Mouse (Mus musculus) midbrain, embryonic 11.5 days (tissue): ENCODE measurements at regions not wholly inside any gene's neighbourhood (a gene's known extent, or its start where the extent isn't known, plus 50 kb on each side); places are given as distances from the start of the nearest gene placed in this dataset.
A peak's percentile ranks its signal among the peaks of the same experiment; 100 is the strongest.

ENCODE experiments used
- ATAC-seq: fragments of 200-750 bp; cut with Nextera tagmentation; 2 replicates; pipeline ENCODE4 v1.8.0; 2017; ENCODE audit warnings: moderate TSS enrichment, moderate library complexity; ENCODE audit not compliant: low FRiP score
- DNase-seq: peaks from one replicate; pipeline ENCODE4 v3.0.0; 2015; ENCODE audit warnings: low spot score; ENCODE audit errors: missing footprints
- H3K27ac ChIP-seq: fragments of 300-500 bp; sonication (generic); 2 replicates; pipeline ENCODE4 v1.5.1; 2014; ENCODE audit warnings: low read depth, low read length
- H3K27me3 ChIP-seq: fragments of 300-500 bp; sonication (generic); 2 replicates; pipeline ENCODE4 v1.6.1; 2014; ENCODE audit warnings: mild to moderate bottlenecking, low read length, moderate library complexity, mixed read lengths; ENCODE audit not compliant: control insufficient read depth, insufficient read depth
- H3K36me3 ChIP-seq: fragments of 300-500 bp; sonication (generic); 2 replicates; pipeline ENCODE4 v1.6.1; 2014; ENCODE audit warnings: mild to moderate bottlenecking, low read length, moderate library complexity, mixed read lengths; ENCODE audit not compliant: control insufficient read depth, insufficient read depth
- H3K4me1 ChIP-seq: fragments of 300-500 bp; sonication (generic); 2 replicates; pipeline ENCODE4 v1.6.1; 2014; ENCODE audit warnings: low read length; ENCODE audit not compliant: control insufficient read depth, insufficient read depth
- H3K4me2 ChIP-seq: fragments of 300-500 bp; sonication (generic); 2 replicates; pipeline ENCODE4 v1.6.1; 2014; ENCODE audit warnings: mild to moderate bottlenecking, moderate library complexity
- H3K4me3 ChIP-seq: fragments of 300-500 bp; sonication (generic); 2 replicates; pipeline ENCODE4 v1.5.1; 2014; ENCODE audit warnings: low read depth, low read length
- H3K9ac ChIP-seq: fragments of 300-500 bp; sonication (generic); 2 replicates; pipeline ENCODE4 v1.6.1; 2014; ENCODE audit warnings: low read length
- H3K9me3 ChIP-seq: fragments of 300-500 bp; sonication (generic); 2 replicates; pipeline ENCODE4 v1.6.1; 2016; ENCODE audit warnings: low read length; ENCODE audit not compliant: control insufficient read depth
- WGBS: fragments of 180-500 bp; shearing (Covaris S2); extraction: QIAGEN DNeasy Blood & Tissue Kit; methylation state at CpG from one replicate; pipeline ENCODE4 v1.1.7; 2014; 5-methylcytosine and 5-hydroxymethylcytosine counted together

GRCm38 (mm10) chr12:70698466-70698865 is 126.8 kb upstream of the Frmd6 start:
- no peaks in the 10 kb centered on the region for H3K4me1 ChIP-seq
- H3K9ac ChIP-seq = no peak overlapping the region
- no peak for ATAC-seq
- no peak overlapping the region for H3K27ac ChIP-seq
- H3K4me2 ChIP-seq = no peak overlapping the region
- peak; percentile 4 for DNase-seq
- no peak overlapping the region for H3K4me3 ChIP-seq
- no peaks in the 10 kb centered on the region for H3K9me3 ChIP-seq
- no peaks in the 10 kb centered on the region for H3K36me3 ChIP-seq
- H3K27me3 ChIP-seq = no peaks in the 10 kb centered on the region
- 90% methylated on average over 6 of the region's 6 CpGs for WGBS

GRCm38 (mm10) chr12:70702473-70702872 is 122.8 kb upstream of the Frmd6 start:
- 94% methylated on average over 5 of the region's 5 CpGs for WGBS
- no peaks in the 10 kb centered on the region for H3K9me3 ChIP-seq
- H3K4me1 ChIP-seq = no peaks in the 10 kb centered on the region
- H3K9ac ChIP-seq = no peak overlapping the region
- peak; percentile 69 for DNase-seq
- no peak overlapping the region for H3K4me2 ChIP-seq
- no peak for ATAC-seq
- no peaks in the 10 kb centered on the region for H3K27me3 ChIP-seq
- H3K36me3 ChIP-seq = no peaks in the 10 kb centered on the region
- H3K4me3 ChIP-seq = no peak overlapping the region
- H3K27ac ChIP-seq = no peak overlapping the region

- Histone ChIP-seq H3K36me3 (no peaks in the 10 kb centered on the region), H3K27me3 (no peaks in the 10 kb centered on the region), H3K9ac (no peak overlapping the region), H3K4me1 (no peaks in the 10 kb centered on the region), H3K9me3 (no peaks in the 10 kb centered on the region), H3K4me2 (no peak overlapping the region), H3K27ac (no peak overlapping the region), H3K4me3 (no peak overlapping the region)
- ATAC-seq (no peak), DNase-seq (peak; percentile 80)
- WGBS = 84% methylated on average over 11 of the region's 11 CpGs
These were observed 118.3 kb upstream of the Frmd6 start for GRCm38 (mm10) chr12:70706806-70707628.

- H3K9me3 ChIP-seq = no peaks in the 10 kb centered on the region
- no peak overlapping the region for H3K9ac ChIP-seq
- H3K36me3 ChIP-seq = no peaks in the 10 kb centered on the region
- H3K4me1 ChIP-seq = no peaks in the 10 kb centered on the region
- 68% methylated on average over 6 of the region's 6 CpGs for WGBS
- DNase-seq (peak; percentile 66), ATAC-seq (no peak)
- H3K27me3 ChIP-seq = no peaks in the 10 kb centered on the region
- no peak overlapping the region for H3K27ac ChIP-seq
- no peak overlapping the region for H3K4me3 ChIP-seq
- no peak overlapping the region for H3K4me2 ChIP-seq
These were observed 117.6 kb upstream of the Frmd6 start for GRCm38 (mm10) chr12:70707629-70708289.

- no peak overlapping the region for H3K4me3 ChIP-seq
- no peak overlapping the region for H3K9ac ChIP-seq
- no peaks in the 10 kb centered on the region for H3K36me3 ChIP-seq
- H3K27me3 ChIP-seq = no peaks in the 10 kb centered on the region
- DNase-seq = no peak
- no peak overlapping the region for H3K4me2 ChIP-seq
- H3K9me3 ChIP-seq = no peaks in the 10 kb centered on the region
- no peak overlapping the region for H3K27ac ChIP-seq
- no peaks in the 10 kb centered on the region for H3K4me1 ChIP-seq
- 88% methylated on average over 5 of the region's 5 CpGs for WGBS
- ATAC-seq = no peak
These were observed 117.0 kb upstream of the Frmd6 start for GRCm38 (mm10) chr12:70708290-70708668.

- H3K4me3 ChIP-seq = no peak overlapping the region
- DNase-seq (no peak), ATAC-seq (no peak)
- WGBS = 96% methylated on average over 7 of the region's 7 CpGs
- no peak overlapping the region for H3K4me2 ChIP-seq
- H3K9ac ChIP-seq = no peak overlapping the region
- no peaks in the 10 kb centered on the region for H3K9me3 ChIP-seq
- no peaks in the 10 kb centered on the region for H3K36me3 ChIP-seq
- H3K4me1 ChIP-seq = no peaks in the 10 kb centered on the region
- H3K27me3 ChIP-seq = no peaks in the 10 kb centered on the region
- H3K27ac ChIP-seq = no peak overlapping the region
These were observed 115.0 kb upstream of the Frmd6 start for GRCm38 (mm10) chr12:70710311-70710710.

GRCm38 (mm10) chr12:70711030-70711429 is 114.3 kb upstream of the Frmd6 start:
- Histone ChIP-seq H3K9ac (no peak overlapping the region), H3K36me3 (no peaks in the 10 kb centered on the region), H3K27ac (no peak overlapping the region), H3K9me3 (no peaks in the 10 kb centered on the region), H3K4me1 (no peaks in the 10 kb centered on the region), H3K4me2 (no peak overlapping the region), H3K4me3 (no peak overlapping the region), H3K27me3 (no peaks in the 10 kb centered on the region)
- ATAC-seq = no peak
- DNase-seq = no peak
- 83% methylated on average over 5 of the region's 5 CpGs for WGBS

GRCm38 (mm10) chr12:70712322-70713024 is 112.8 kb upstream of the Frmd6 start:
- Histone ChIP-seq H3K4me3 (no peak overlapping the region), H3K27ac (no peak overlapping the region), H3K4me1 (no peaks in the 10 kb centered on the region), H3K27me3 (no peaks in the 10 kb centered on the region), H3K9me3 (no peaks in the 10 kb centered on the region), H3K9ac (no peak overlapping the region), H3K36me3 (no peaks in the 10 kb centered on the region), H3K4me2 (no peak overlapping the region)
- ATAC-seq (no peak), DNase-seq (no peak)
- 63% methylated on average over 5 of the region's 5 CpGs for WGBS
